Mouse (Mus musculus) left cerebral cortex, adult 9 months (tissue): Measurements from ENCODE around the gene Rasl10b.

Experiments
- DNase-seq, 2 experiments: peaks; one replicate each; pipeline ENCODE4 v3.0.0; 2022; ENCODE audit warnings: low spot score in 2 of 2

Rasl10b gene

DNA sequence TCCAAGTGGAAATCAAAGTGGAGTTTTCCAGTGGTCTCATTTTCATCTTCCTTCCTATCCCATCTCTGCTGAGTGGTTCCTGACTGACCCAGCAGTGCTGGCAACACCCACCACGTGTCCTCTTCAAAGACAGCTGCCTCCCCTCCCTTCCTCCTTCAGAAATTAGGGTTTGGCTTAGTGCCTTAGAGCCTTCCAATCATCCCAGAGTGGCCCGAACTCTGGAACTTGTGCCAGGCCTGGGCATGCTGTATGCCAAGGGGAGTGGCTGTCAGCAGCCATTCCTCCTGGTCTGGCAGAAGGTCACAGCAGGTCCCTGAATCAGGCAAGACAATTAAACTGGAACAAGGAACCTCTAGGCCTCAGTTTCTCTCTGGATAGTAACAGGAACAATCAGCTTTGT is 57.0 kb downstream of the Rasl10b start:
- no peak for DNase-seq

DNA sequence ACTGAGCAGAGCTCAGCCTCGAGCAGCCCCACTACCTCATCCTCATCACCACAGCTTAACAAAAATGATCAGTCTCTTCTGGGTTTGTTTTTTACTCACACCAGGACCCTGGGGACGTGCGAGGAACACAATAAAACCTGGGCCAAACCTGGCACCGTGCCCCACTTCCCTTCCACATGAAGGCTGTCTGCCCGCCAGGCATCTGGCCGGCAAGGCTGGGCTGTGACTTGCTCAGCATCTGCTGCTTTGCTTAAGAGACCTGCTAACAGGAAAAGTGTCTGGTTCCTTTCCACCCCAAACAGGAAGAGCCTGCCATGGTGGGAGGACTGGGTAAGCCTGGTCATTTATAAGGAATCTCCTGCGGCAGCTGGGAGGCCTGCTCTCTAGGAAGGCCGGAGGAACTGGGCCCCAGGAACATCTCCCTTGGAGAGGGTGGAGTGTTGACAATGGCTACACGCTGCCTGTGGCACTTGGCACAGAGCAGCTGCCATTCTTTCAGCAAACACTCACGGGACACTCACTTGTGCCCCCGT is 58.2 kb downstream of the Rasl10b start:
- no peak for DNase-seq

- no peak for DNase-seq
These were observed 59.8 kb downstream of the Rasl10b start for GRCm38 (mm10) chr11:83468765-83469164.
